In genomic region chr2:161042874-161043273, GRCm38 (mm10) we compare ENCODE assay signal across 13 mouse cellular contexts.
DNase-seq lines count a peak whose midpoint lies in the region; ATAC-seq and TF ChIP-seq lines count a peak whose summit lies in the region.
"Had no signal": no experiment of that assay in that cellular context is flagged by ENCODE, and none has a peak within 500 bp of the region (broad histone marks: within the 10 kb centered on the region; RNA-seq: fewer than 3 reads in every experiment).

No protein-coding gene starts in this region.

- H3K4me2 ChIP-seq in kidney, embryonic 14.5 days (replicated peaks; ENCODE audit: low read depth, low read length) = no peak overlapping the region
- H3K4me2 ChIP-seq: limb, embryonic 13.5 days had no signal

- TF ChIP-seq CTCF in kidney, adult 2 months (conservative IDR thresholded peaks at IDR 0.05; ENCODE audit: insufficient read depth, insufficient read length, low read depth, low read length) = peak; percentile 21; the same call in 1 of the 2 replicates
- peak; percentile 41; the same call in 1 of the 2 replicates for TF ChIP-seq CTCF in brain, embryonic 14.5 days (IDR thresholded peaks at IDR 0.05; ENCODE audit: borderline replicate concordance, extremely low read depth, insufficient read depth, insufficient read length)

- WGBS in kidney, adult 2 months = 71% methylated on average over 3 of the region's 3 CpGs
- 74% methylated on average over 3 of the region's 3 CpGs for WGBS in kidney, embryonic 14.5 days

- H3K27me3 ChIP-seq in kidney, adult 2 months (replicated peaks; ENCODE audit: control insufficient read depth, insufficient read depth, low read length) = no peaks in the 10 kb centered on the region
- H3K27me3 ChIP-seq in kidney, embryonic 14.5 days (ENCODE audit: control insufficient read depth, insufficient read depth, low read length) = no peaks in the 10 kb centered on the region
- H3K27me3 ChIP-seq: limb, embryonic 13.5 days had no signal

- H3K36me3 ChIP-seq in kidney, adult 2 months (ENCODE audit: control insufficient read depth, insufficient read depth, low read length) = peaks cover 4% of the 10 kb centered on the region; the same call in 1 of the 2 replicates
- H3K36me3 ChIP-seq in kidney, embryonic 14.5 days (ENCODE audit: control insufficient read depth, insufficient read depth, low read length) = peaks cover 47% of the 10 kb centered on the region

- no peak overlapping the region for H3K4me3 ChIP-seq in kidney, adult 2 months (ENCODE audit: insufficient read depth, low read depth, low read length)
- no peak overlapping the region for H3K4me3 ChIP-seq in kidney, embryonic 14.5 days (ENCODE audit: low read length)
- H3K4me3 ChIP-seq: heart, embryonic 10.5 days; limb, embryonic 13.5 days had no signal

- no peak for ATAC-seq in kidney, embryonic 14.5 days (ENCODE audit: low FRiP score, low TSS enrichment)

- no peaks in the 10 kb centered on the region for H3K4me1 ChIP-seq in kidney, adult 2 months (ENCODE audit: control insufficient read depth, insufficient read depth, low read length)
- no peaks in the 10 kb centered on the region for H3K4me1 ChIP-seq in kidney, embryonic 14.5 days (ENCODE audit: control insufficient read depth, insufficient read depth, low read length)
- H3K4me1 ChIP-seq: limb, embryonic 13.5 days had no signal

- no peak for TF ChIP-seq POLR2A in kidney, adult 2 months (IDR thresholded peaks at IDR 0.05; ENCODE audit: low read depth, low read length)
- TF ChIP-seq POLR2A in brain, embryonic 14.5 days (IDR thresholded peaks at IDR 0.05; ENCODE audit: borderline replicate concordance, extremely low read depth, insufficient read depth, insufficient read length, poor library complexity, severe bottlenecking) = no peak

- H3K27ac ChIP-seq in kidney, adult 2 months (ENCODE audit: insufficient read depth, low read depth, low read length) = no peak overlapping the region
- no peak overlapping the region for H3K27ac ChIP-seq in kidney, embryonic 14.5 days (ENCODE audit: low read depth, low read length)
- H3K27ac ChIP-seq: heart, embryonic 10.5 days; limb, embryonic 13.5 days had no signal

- no peak for DNase-seq in kidney, adult 2 months
- DNase-seq in thymus, postnatal 4 days = peak; percentile 17
- no peak for DNase-seq in thymus, adult 18-20 months
- DNase-seq in brain, embryonic 14.5 days (ENCODE audit: low read depth) = no peak
- DNase-seq in spleen, adult 12 weeks (ENCODE audit: low spot score) = no peak
- DNase-seq in spleen, postnatal 14 days (ENCODE audit: low spot score in 2 of 2) = no peak
- DNase-seq: adrenal gland, adult 2 months; heart, postnatal 4 days; kidney, adult 8-10 months; lung, postnatal 36 days had no signal

- no peaks in the 10 kb centered on the region for H3K9me3 ChIP-seq in kidney, embryonic 14.5 days (ENCODE audit: control insufficient read depth, low read length)
- H3K9me3 ChIP-seq: heart, embryonic 10.5 days; limb, embryonic 13.5 days had no signal

- no peak overlapping the region for H3K9ac ChIP-seq in kidney, embryonic 14.5 days (ENCODE audit: low read depth, low read length)
- H3K9ac ChIP-seq: limb, embryonic 13.5 days had no signal
